Mouse (Mus musculus): ENCODE results near the gene Sgpp1. TPM values are rescaled to one million over a fixed set of nuclear protein-coding genes. Genes with fewer than 3 reads are reported as not detected.

The Sgpp1 gene
- total RNA-seq, 2 experiments from 2014 or later = 17.9 TPM

Other genes with a start within 250 kb of the Sgpp1 start
- 10 to 100 TPM; 35.3 to 36.2 TPM for gene Ppp2r5e, start 139.5 kb downstream of the Sgpp1 start, total RNA-seq (2021)
- gene Wdr89, start 66.2 kb downstream of the Sgpp1 start, total RNA-seq (2021) = 1 to 10 TPM; 2.5 TPM
- 10 to 100 TPM; 44.8 to 47.9 TPM for gene Syne2, start 82.4 kb upstream of the Sgpp1 start, total RNA-seq (2021)